Mouse (Mus musculus) megakaryocyte progenitor cell, adult 5-6 weeks (primary cell): ENCODE measurements around the gene Ddx23. TPM values are rescaled to one million over a fixed set of nuclear protein-coding genes. Genes with fewer than 3 reads are reported as not detected.

Experiments used
- ATAC-seq: replicated peaks from 2 replicates; pipeline ENCODE4 v1.8.0; 2016; ENCODE audit warnings: mild to moderate bottlenecking, moderate TSS enrichment, inconsistent platforms; ENCODE audit not compliant: poor library complexity
- total RNA-seq, 2 experiments: library from RNA; stranded (forward) in 1 of 2; stranded (reverse) in 1 of 2; fragments of 157-497, 149-512 nt in 1 of 2; fragments of 200-1000 nt in 1 of 2; gene quantifications; 2 replicates each; pipeline versions ENCODE4 v1.2.3 to v1.2.4; 2015 to 2017

The Ddx23 gene
- total RNA-seq, 2 experiments from 2014 or later, result 25.0 to 88.0 TPM

DNA sequence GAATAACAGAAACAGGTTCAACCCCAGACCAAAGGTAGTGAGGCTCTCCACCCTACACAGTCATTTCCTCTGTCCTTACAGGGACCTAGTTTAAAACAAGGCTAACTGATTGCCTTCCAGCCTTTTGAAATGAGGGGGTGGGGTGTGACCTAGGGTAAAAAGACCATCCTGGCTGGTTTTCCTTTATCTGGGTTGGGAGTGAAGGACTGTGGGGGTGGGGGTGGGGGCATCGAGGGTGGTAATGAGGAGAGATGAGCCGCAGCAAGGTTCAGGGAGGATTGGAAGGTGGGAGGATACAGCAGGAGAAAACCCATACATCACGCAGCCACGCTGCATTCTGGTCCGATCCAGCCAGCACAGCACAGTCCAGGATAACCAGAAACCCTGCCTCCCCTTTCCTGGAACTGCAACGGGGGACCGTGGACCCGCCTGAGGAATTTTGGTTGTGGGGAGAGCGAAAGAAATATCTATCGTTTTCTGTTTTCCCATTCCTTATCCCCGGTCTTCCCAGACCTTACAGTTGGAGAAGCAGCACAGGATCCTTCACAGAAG, 12.4 kb upstream of the Ddx23 start:
- no peak for ATAC-seq

DNA sequence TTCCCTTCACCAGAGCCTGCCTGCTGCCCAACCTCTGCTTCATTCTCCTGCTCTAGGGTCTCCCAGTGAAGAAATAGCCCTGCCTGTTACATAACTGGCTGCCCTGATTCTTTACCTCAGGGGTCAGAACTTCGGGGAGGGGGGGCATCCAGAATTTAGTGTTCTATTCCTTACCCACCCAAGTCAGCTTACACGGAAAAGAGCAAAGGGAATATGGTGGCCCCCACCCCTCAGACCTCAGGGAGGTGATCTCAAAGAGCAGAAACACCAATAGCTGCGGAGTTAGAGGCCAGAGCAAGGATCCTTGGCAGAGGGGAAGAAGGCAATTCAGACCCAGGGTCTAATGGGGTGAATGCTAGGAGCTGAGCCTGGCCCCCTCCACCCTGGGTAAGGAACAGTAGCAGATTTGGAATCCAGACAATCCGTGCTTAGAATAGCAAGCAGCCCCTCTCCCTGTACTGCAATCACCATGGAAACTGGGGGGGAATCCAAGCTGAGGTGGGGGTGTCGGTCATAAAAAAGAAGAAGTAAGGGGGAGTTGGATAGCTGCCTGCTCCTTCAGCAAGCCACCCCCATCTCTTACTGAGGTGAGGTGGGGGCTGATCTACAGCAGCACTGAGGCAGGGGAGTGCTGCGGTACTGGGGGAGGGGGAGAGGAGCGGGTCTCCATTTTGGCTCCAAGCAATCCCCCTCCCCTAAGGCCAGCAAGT, 11.7 kb upstream of the Ddx23 start:
- ATAC-seq, result no peak

DNA sequence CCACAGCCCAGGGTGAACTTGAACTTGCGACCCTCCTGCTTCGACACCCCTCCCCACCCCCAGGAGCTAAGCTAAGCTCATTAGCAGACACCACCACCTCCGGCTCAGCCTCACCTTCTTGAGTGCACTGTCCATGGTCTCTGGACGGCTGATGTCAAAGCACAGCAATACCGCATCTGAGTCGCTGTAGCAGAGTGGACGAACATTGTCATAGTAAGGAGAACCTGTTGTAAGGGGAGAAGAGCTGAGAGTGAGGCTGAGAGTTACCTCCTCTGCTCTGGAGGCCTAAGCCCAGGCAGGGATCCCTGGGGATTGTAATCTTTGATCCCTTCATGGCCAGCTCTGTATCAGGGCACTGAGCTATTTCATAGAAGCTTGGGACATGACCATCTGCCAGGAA, 11.0 kb upstream of the Ddx23 start:
- no peak for ATAC-seq

DNA sequence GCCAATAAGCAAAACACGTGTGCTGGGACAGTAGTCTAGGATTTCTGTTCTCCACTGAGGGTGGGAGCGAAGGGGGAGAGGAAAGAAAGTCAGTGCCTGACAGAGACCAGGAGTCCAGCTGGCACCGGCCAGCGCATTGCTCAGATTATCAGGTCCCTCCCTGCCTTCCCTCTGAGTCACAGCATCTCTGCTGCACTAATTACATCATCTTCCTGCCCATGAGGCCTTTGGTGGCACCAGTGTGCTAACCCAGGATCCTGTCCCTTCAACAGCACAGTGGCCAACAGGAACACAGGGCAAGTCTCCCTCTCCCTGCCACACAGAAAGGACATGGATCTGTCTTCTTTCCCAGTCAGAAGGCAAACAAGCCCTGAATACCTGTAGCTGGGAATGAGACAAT, 9.9 kb upstream of the Ddx23 start:
- ATAC-seq, result peak; percentile 34

DNA sequence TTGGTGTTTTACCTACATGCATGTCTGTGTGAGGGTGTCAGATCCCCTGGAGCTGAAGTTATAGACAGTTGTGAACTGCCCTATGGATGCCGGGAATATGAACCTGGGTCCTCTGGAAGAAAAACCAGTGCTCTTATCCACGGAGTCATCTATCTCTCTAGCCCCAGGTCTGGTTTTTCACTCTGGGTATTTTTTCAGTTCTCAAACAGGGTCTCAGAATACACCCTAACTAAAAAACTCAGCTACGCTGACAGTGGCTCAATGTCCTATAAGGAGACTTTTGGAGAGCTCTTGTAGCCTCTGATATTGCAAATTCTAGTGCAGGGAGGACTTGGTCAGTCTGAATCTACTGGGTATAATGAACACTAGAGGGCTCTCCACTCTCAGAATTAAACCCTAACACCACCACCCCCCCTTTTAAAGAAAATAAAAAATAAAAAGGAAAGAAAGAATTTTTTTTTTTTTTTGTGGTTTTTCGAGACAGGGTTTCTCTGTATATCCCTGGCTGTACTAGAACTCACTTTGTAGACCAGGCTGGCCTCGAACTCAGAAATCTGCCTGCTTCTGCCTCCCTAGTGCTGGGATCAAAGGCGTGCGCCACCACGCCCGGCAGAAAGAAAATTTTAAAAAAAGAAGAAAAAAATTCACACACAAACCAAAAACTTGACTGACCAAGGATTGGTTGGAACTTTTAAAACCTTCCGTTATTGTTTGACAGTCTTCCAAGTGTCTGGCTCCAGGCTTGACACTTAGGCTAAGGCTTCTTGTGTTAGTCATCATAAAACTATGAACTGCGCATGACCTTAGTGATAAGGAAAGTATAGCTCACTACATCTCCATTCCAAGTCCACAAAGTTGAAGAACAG, 1.6 kb upstream of the Ddx23 start:
- ATAC-seq, result 0 out of 2 replicates have a peak, but pooled peaks have one; percentile 27

DNA sequence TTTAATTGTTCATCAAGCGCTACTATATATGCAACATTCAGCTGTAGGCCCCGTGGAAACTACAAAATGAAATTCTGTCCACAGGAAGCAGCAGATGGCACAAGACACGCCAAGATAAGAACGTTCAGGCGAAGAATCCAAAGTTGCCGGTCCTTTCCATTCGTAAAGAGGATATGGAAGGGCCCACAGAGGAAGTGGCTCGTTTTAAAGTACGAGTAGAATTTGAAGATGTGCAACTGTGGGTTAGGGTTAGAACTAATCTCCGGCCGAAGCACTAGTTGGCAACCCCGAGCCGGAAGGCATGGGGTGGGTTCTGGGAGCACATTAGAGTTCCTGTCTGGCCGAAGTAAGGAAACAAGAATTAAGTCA, 512 bp downstream of the Ddx23 start:
- peak; percentile 47 for ATAC-seq

DNA sequence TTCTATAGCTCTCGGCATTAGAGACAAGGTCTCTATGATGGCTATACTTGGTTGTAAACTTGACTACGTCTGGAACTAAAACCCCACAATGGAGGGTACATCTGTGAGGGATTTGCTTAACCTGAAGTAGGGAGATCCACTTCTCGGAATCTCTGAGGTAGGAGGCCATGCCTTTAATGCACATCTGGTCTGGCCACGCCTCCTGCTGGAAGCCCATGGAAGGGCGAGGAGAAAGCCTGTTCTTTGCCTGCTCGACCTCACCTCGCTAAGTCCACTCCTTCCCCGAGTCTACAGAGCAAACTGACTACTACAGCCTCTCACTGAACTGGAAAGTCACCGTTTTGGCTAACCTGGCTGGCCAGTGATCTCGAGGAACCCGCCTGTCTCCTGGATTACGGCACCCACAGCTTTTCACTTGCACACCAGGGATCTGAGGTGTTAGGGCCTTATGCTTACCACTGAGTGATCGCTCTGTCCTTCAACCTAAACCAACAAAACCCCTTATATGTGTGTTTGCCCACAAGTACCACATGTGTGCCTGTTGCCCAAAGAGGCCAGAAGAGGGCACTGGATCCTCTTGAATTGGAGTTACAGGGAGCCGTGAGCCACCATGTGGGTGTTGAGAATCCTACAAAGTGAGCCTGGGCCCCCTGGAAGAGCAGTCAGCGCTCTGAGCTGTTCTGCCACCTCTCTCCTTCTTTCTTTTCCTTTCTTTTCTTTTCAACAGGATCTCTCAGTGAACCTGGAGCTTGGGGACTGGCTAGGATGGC, 5.5 kb downstream of the Ddx23 start:
- ATAC-seq, result peak; percentile 37; the same call in 1 of the 2 replicates

DNA sequence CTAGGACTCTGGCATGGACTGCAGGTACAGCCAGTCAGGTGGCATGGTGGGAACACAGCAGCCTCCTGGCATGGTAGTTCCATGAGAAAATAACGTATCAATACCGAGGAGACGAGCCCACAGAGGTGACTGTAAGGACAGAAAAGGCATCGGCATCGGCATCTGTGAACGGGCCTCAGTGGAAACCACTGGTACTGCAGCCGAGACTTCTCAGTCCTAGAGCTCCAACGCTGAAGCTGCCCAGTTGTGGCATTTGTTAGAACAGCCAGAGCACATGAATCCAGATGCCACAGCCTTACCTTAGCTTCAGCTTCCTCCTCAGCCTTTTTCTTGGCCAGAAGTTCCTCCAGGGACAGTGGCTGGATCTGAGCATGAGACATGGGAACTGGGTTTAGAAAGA, 10.5 kb downstream of the Ddx23 start:
- ATAC-seq, result no peak

DNA sequence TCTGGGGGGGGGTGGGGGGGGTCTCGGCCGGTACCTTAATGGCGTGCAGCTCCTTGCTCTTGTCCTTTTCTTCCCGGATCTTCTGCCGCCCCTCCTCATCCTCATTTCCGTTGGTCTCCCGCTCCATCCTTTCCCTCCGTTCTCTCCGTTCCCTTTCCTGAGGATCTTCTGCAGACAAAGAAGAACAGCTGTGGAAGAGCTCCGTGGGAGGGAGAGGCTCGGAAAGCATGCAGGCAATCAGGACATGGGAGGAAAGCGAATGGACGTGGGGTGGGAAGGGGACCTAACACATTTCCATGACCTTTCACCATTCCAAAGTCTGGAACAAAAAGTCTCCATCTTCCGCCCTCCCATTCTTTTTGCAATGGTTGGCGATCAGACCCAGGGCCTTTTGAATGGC, 11.3 kb downstream of the Ddx23 start:
- no peak for ATAC-seq

DNA sequence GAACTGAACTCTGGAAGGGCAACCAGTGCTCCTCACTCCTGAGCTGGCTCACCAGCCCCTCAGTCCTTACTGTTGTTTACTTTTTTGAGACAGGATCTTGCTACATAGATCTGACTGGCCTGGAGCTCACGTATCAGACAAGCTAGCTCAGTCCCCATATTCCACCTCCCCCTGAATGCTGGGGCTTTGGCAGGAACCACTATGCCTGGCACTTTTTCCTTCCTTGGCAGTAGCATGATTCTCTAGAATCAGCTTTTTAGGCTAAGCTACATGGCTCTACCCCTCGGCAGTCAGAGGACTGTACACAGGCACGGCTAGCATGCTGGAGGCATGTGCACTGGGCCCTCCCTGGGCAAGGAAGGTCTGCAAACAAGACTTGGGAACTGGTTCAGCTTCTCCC, 14.6 kb downstream of the Ddx23 start:
- no peak for ATAC-seq

DNA sequence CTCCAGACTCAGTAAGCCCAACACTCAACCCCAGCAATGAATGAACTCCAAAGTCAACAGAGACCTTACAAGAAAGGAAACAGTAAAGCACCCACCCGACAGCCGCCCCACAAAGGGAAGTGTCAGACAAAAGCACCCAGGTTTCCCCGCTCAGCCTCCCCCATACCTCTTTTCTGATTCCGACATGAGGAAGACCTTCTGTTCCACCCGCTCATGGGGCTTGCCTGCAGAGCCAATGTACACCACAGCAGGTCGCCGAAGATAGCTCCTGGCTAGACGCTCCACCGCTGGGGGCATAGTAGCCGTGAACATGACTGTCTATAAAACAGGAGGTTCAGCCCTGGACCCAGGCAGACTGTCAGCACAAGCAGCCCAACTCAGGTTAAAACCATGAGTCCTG, 15.4 kb downstream of the Ddx23 start:
- no peak for ATAC-seq

DNA sequence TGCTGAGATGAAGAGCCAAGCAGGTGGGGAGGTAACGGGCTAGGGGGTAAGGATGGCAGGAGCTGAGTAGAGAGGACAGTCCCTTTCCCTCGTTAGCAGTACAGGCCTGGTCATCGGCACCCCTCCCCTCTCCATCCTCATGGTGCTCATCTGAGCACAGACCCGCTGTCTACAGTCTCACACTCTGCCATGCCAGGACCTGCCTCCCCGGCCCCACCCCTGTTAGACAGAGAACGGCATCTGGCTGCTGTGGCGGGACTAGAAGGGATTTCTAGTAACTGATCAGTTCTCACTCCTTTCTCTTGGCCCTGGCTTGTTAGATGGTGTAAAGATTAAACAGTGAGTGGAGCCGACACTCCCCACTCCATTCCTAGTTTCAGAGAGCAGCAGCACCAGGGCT, 16.0 kb downstream of the Ddx23 start:
- no peak for ATAC-seq

DNA sequence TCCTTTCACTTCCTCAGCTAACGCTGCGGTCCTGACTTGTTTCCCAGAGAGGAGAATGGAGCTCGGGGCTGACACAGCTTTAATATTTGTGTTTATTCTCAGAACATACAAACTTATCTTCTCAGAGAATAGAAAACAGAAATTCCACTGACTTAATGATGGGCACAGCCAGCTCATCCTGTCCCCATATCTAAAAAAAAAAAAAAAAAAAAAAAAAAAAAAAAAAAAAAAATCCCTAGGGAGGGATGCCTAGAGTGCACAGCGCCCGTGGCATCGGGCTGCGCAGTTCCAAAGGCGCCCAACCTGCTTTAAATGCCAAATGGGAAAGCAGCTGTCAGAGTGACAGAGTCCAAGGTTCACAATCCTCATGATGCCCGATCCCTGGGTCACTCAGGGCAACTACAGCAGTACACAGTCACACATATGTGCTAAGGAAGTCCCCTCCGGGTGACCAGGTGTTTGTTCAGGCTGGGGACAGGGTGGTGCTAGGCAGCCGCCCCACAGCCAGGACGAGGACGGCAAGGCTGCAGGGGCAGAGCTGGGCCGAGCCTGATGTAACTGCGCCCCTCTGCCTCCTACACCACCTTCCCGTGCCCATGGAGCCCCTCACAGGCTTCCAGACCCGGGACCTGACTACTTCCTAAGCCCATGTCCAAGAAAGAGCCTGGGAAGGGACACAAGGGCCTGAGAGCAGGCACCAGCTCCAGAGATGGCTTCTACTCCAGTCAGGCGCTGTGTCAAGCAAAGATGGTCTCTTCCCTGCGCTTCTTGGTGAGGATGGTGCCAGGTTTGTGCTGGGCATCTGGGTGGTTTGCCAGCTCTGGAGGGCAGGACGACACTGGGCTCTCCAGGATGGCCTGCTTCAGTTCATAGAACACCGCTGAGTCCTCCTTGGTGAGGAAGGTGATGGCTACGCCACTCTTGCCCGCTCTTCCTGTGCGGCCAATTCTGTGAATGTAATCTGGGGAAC, 17.4 kb downstream of the Ddx23 start:
- no peak for ATAC-seq

DNA sequence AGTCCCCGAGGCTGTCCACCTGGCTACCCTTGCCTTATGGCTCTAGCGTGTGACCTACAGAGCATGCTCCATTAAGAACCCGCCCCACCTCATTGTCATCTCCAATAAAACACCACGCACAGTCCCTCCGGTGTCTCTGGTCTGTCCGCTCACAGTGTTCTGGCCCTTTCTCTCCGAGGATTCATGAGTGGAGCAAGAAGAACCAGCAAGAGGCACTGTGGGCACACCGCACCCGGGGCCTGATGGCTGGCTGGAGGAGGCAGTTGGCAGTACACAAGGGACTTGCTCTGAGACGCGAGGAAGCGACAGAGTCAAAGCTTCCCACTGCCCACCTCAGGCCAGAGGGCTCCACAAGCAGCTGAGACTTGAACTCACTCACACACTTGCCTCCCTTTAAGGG, 18.3 kb downstream of the Ddx23 start:
- ATAC-seq, result no peak

DNA sequence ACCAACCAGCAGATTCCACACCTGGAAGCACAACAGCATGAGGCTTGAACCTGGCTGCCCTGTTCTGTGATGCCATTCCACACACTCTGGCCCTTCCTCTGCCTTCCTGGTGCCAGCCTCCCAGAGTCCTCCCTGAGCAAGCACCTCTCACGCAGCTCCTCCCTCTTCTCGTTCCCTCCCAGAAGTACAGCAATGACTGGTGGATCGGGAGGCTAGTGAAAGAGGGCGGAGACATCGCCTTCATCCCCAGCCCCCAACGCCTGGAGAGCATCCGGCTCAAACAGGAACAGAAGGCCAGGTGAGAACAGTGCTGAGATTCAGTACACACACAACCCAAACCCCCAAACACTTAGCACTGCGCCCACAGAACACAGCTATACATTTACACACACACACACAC, 22.5 kb downstream of the Ddx23 start:
- ATAC-seq, result no peak

DNA sequence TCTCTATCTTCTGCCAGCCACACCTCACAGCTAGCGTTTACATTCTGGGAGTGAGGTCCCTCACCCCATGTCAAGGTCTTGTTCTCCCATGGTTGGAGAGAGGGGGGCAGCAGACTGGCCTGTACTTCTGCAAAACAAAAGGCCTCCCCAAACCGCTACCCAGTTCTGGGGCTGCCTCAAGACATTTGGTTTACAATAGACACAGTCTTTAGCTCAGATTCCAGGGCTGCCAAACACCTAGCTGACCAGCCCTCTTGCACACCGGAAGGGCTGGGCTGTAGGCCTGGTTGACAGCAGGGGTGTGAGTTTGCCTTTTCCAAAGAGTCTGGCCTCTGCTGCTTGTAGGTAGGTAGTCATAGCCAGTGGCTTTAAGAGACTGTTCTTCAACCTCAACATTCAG, 25.5 kb downstream of the Ddx23 start:
- ATAC-seq, result no peak

DNA sequence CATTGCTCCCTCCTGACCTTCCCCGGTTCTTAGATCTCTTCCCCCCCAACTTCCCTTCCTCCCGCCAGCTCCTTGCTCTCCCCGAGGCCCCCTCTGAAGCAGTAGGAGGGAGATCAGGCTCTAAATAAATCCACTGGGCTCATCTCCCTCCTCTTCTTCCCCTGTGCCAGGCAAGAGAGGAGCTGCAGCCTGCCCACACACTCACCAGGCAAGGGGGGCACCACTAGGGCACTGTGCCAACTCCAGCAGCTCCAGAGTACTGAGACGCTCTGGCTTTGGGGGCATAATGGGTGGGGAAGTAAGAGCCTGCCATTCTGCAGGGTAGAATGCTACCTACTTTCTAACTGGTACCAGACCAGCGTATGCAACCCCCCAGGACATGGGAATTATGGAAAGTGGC, 26.2 kb downstream of the Ddx23 start:
- no peak for ATAC-seq

DNA sequence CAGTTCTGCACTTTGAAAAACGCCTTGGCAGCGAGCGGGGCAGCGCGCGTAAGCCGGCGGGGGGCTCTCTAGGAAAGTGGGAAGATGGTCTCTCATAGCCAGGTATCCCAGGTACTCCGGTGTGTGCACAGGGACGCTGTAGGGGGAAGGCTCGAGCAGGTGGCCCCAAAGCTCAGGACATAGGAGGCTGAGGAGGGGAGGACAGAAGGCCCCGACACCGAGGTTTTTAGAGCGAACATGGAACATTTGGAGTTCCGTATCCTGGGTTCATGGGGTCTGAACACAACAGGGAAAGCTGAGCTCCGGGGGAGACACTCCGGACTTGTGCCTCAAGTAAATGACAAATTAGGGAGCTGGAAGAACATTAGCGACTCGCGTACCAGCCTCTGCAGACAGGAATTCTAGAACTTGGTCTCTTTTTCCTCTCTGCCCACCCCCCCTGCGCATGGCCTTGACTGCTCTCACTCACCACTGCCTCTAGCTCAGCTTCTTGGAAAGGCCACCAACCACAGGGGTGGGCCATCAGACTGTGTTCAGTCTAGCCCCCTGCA, 27.3 kb downstream of the Ddx23 start:
- no peak for ATAC-seq

DNA sequence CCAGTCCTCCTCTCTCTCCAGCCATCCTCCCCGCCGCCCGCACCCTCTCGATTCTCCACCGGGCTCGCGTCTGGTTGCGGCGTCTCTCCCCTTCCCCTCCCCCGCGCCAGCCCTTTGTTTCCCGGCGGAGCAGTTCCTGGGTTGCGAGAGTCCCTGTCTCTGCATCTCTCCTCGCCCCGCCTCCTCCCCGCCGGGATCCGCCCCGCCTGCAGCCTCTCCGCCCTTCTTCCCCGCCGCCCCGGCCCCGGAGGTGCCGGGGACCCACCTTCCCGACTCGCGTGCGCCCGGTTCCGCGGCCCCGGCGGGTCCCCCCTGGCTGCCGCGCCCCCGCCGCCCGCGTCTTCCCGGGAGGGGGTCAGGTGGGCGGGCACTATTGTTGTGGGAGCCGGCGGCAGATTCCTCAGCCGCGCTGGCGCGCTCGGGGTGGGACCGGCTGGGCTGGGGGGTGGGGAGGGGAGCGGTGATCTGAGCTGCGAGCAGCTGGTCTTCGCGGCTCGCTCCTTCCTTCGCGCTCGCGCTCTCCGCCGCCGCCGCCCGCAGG, 28.1 kb downstream of the Ddx23 start:
- peak; percentile 22; the same call in 1 of the 2 replicates for ATAC-seq
